Mouse (Mus musculus) adrenal gland, postnatal 0 days (tissue): Measurements from ENCODE around the gene Otoa. TPM values are rescaled to one million over a fixed set of nuclear protein-coding genes. Genes with fewer than 3 reads are reported as not detected.

Experiments
- polyA plus RNA-seq: library from polyadenylated mRNA; unstranded; fragments of >200 nt; fragmentation: Nextera tagmentation; extraction: Ambion mirVana; gene quantifications from 2 replicates; pipeline ENCODE4 v1.2.1, GENCODE M21; 2015

Gene Otoa
- 0.69 and 0.77 TPM in 2 replicates for polyA plus RNA-seq

GRCm38 (mm10) chr7:121081350-121081749 lies at the start of gene Otoa:
Gene Otoa, plus strand, starts transcription at chr7:121081650.

GRCm38 (mm10) chr7:121033856-121034652 lies 47.4 kb upstream of the Otoa start, which contains the start of gene Mettl9:
Gene Mettl9, plus strand, starts transcription at chr7:121034445.

GRCm38 (mm10) chr7:121074281-121074680 lies 7.2 kb upstream of the Otoa start, which contains the start of gene Igsf6:
Gene Igsf6, minus strand, starts transcription at chr7:121074572.

Other genes with a start within 250 kb of the Otoa start
- gene Eef2k, start 238.8 kb upstream of the Otoa start, polyA plus RNA-seq = 25.6 and 29.4 TPM in 2 replicates
- 12.3 and 20.2 TPM in 2 replicates for gene Polr3e, start 163.9 kb upstream of the Otoa start, polyA plus RNA-seq
- 6.3 and 6.6 TPM in 2 replicates for gene Cdr2, start 99.3 kb upstream of the Otoa start, polyA plus RNA-seq
- gene Mfsd13b, start 99.1 kb upstream of the Otoa start, polyA plus RNA-seq = 0.43 and 0.94 TPM in 2 replicates
- 107 and 132 TPM in 2 replicates for gene Mettl9, start 47.2 kb upstream of the Otoa start, polyA plus RNA-seq
- gene Igsf6, start 7.1 kb upstream of the Otoa start, polyA plus RNA-seq = 3.9 and 4.5 TPM in 2 replicates